Mouse (Mus musculus) spleen, postnatal 14 days (tissue): ENCODE data around the gene Vmn2r66.

Experiments
- DNase-seq, 2 experiments: peaks; one replicate each; pipeline ENCODE4 v3.0.0; 2021 to 2022; ENCODE audit warnings: low spot score in 2 of 2

Gene Vmn2r66

GRCm38 (mm10) chr7:85012168-85012567 is at the start of gene Vmn2r66:
Gene Vmn2r66 (minus strand): TSS chr7:85012268.
- no peak for DNase-seq

DNA sequence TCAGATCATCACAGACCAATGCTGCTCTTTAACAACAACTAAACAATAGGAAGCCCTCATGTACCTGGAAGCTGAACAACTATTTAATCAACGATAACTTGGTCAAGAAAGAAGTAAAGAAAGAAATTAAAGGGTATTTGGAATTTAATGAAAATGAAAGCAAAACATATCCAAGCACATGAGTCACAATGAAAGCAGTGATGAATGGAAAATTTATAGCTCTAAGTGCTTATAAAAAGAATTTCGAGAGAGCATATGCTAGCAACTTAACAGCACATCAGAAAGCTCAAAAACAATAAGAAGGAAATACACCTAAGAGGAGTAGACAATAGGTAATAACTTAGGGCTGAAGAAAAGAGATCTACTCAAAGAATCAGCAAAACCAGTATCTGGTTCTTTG is 15.4 kb downstream of the Vmn2r66 start:
- DNase-seq: no peak

GRCm38 (mm10) chr7:84964015-84964414 is 48.1 kb downstream of the Vmn2r66 start, which contains the start of gene Vmn2r65:
Gene Vmn2r65 (minus strand): TSS chr7:84964115.
- DNase-seq: no peak
